Mouse (Mus musculus) thymus, adult 2 months (tissue): ENCODE measurements around the gene Pygo1.

Experiments
- CTCF ChIP-seq: fragments of 200-500 bp; IDR thresholded peaks from 2 replicates; pipeline ENCODE4 v1.5.1; 2012; ENCODE audit warnings: mild to moderate bottlenecking, control low read depth, low read length, moderate library complexity, borderline replicate concordance; ENCODE audit not compliant: control insufficient read depth, poor library complexity, insufficient read depth; ENCODE audit errors: extremely low read depth
- POLR2A ChIP-seq: fragments of 200-500 bp; IDR thresholded peaks from 2 replicates; pipeline ENCODE4 v1.6.1; 2012; ENCODE audit warnings: mild to moderate bottlenecking, low read length, control low read depth, moderate library complexity; ENCODE audit not compliant: control insufficient read depth, poor library complexity, insufficient read depth; ENCODE audit errors: extremely low read depth

- TF ChIP-seq CTCF: no peak
- no peak for TF ChIP-seq POLR2A
Measured at GRCm38 (mm10) chr9:72972984-72973383, 47.5 kb downstream of the Pygo1 start.
